In the genomic region with DNA sequence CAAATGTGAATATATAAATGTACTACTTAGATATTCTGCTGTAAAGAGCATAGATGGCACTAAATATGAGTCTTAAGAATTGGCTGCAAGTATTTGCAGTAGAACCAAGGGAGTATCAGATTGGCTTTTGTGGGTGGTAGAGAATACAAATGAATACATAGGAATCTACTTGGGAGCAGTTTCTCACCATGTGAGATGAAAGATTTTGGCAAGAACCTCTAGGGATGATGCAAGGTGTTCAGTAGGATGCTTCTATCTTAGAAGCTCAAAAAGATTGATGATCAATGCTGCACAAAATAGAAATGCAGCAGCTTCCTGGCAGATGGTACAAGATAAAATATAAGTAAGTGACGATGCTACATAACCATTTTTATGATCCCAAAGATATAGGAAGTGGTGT, we compare ENCODE assay signal across 22 mouse cellular contexts.
"Had no signal": no experiment of that assay in that cellular context is flagged by ENCODE, and none has a peak within 500 bp of the region (broad histone marks: within the 10 kb centered on the region; RNA-seq: fewer than 3 reads in every experiment).

No protein-coding gene starts in this region.

- H3K9ac ChIP-seq: liver, embryonic 15.5 days; liver, postnatal 0 days; lung, embryonic 15.5 days; midbrain, embryonic 13.5 days; neural tube, embryonic 13.5 days; neural tube, embryonic 15.5 days had no signal

- ATAC-seq: liver, postnatal 0 days; lung, postnatal 0 days; midbrain, embryonic 13.5 days; midbrain, embryonic 16.5 days had no signal

- H3K4me1 ChIP-seq: liver, embryonic 15.5 days; lung, embryonic 15.5 days; megakaryocyte, embryonic 14.5 days; midbrain, embryonic 13.5 days; neural tube, embryonic 13.5 days; neural tube, embryonic 15.5 days had no signal

- H3K36me3 ChIP-seq: liver, embryonic 15.5 days; lung, embryonic 15.5 days; midbrain, embryonic 13.5 days; neural tube, embryonic 13.5 days; neural tube, embryonic 15.5 days had no signal

- H3K27me3 ChIP-seq: liver, embryonic 15.5 days; lung, embryonic 15.5 days; megakaryocyte, embryonic 14.5 days; midbrain, embryonic 13.5 days; neural tube, embryonic 13.5 days; neural tube, embryonic 15.5 days had no signal

- H3K9me3 ChIP-seq: liver, embryonic 15.5 days; lung, embryonic 15.5 days; megakaryocyte, embryonic 14.5 days; midbrain, embryonic 13.5 days; neural tube, embryonic 13.5 days; neural tube, embryonic 15.5 days had no signal

- DNase-seq: liver, postnatal 0 days; lung, adult 2 months; lung, postnatal 14 days; lung, postnatal 36 days; retina, postnatal 1 day; right cerebral cortex, postnatal 14 days; right cerebral cortex, postnatal 4 days; spleen, adult 18-20 months; thymus, adult 2 months; thymus, postnatal 25 days; thymus, postnatal 4 days had no signal

- H3K4me3 ChIP-seq: liver, embryonic 15.5 days; lung, embryonic 15.5 days; megakaryocyte, embryonic 14.5 days; midbrain, embryonic 13.5 days; myocyte; neural tube, embryonic 13.5 days; neural tube, embryonic 15.5 days had no signal

- H3K4me2 ChIP-seq: liver, embryonic 15.5 days; lung, embryonic 15.5 days; midbrain, embryonic 11.5 days; midbrain, embryonic 13.5 days; neural tube, embryonic 13.5 days; neural tube, embryonic 15.5 days had no signal

- H3K27ac ChIP-seq: liver, embryonic 15.5 days; lung, embryonic 15.5 days; macrophage; midbrain, embryonic 13.5 days; neural tube, embryonic 13.5 days; neural tube, embryonic 15.5 days had no signal
